Mouse (Mus musculus): ENCODE measurements at regions not wholly inside any gene's neighbourhood (a gene's known extent, or its start where the extent isn't known, plus 50 kb on each side); places are given as distances from the start of the nearest gene placed in this dataset.

- Histone ChIP-seq H3K27ac (ENCODE audit: low read length) (no peak overlapping the region), H3K4me2 (ENCODE audit: low read depth, low read length) (no peak overlapping the region), H3K27me3 (ENCODE audit: control insufficient read depth, insufficient read depth, low read depth, low read length) (no peaks in the 10 kb centered on the region), H3K9ac (ENCODE audit: low read depth, low read length) (no peak overlapping the region), H3K4me1 (ENCODE audit: control insufficient read depth, low read depth, low read length) (no peaks in the 10 kb centered on the region), H3K4me3 (ENCODE audit: low read depth, low read length) (no peak overlapping the region), H3K36me3 (ENCODE audit: control insufficient read depth, insufficient read depth) (no peaks in the 10 kb centered on the region), H3K9me3 (replicated peaks; ENCODE audit: control insufficient read depth, low read length) (no peaks in the 10 kb centered on the region)
- 48% methylated on average over 3 of the region's 3 CpGs for WGBS (ENCODE audit: insufficient replicate concordance)
- no peak for ATAC-seq (ENCODE audit: low read depth)
Observed at GRCm38 (mm10) chr2:8452566-8453243, 943.3 kb upstream of the Celf2 start.

GRCm38 (mm10) chr2:8441230-8441629 is 931.9 kb upstream of the Celf2 start:
- Histone ChIP-seq H3K36me3 (ENCODE audit: control insufficient read depth, insufficient read depth) (no peaks in the 10 kb centered on the region), H3K9ac (ENCODE audit: low read depth, low read length) (no peak overlapping the region), H3K4me2 (ENCODE audit: low read depth, low read length) (no peak overlapping the region), H3K27me3 (ENCODE audit: control insufficient read depth, insufficient read depth, low read depth, low read length) (no peaks in the 10 kb centered on the region), H3K4me1 (ENCODE audit: control insufficient read depth, low read depth, low read length) (no peaks in the 10 kb centered on the region), H3K9me3 (replicated peaks; ENCODE audit: control insufficient read depth, low read length) (no peaks in the 10 kb centered on the region), H3K27ac (ENCODE audit: low read length) (no peak overlapping the region), H3K4me3 (ENCODE audit: low read depth, low read length) (no peak overlapping the region)
- WGBS (ENCODE audit: insufficient replicate concordance), result 34% methylated on average over 1 of the region's 1 CpGs
- no peak for ATAC-seq (ENCODE audit: low read depth)

GRCm38 (mm10) chr2:8429652-8430343 is 920.4 kb upstream of the Celf2 start:
- Histone ChIP-seq H3K9ac (ENCODE audit: low read depth, low read length) (no peak overlapping the region), H3K9me3 (replicated peaks; ENCODE audit: control insufficient read depth, low read length) (no peaks in the 10 kb centered on the region), H3K27ac (ENCODE audit: low read length) (no peak overlapping the region), H3K36me3 (ENCODE audit: control insufficient read depth, insufficient read depth) (no peaks in the 10 kb centered on the region), H3K27me3 (ENCODE audit: control insufficient read depth, insufficient read depth, low read depth, low read length) (no peaks in the 10 kb centered on the region), H3K4me1 (ENCODE audit: control insufficient read depth, low read depth, low read length) (no peaks in the 10 kb centered on the region), H3K4me3 (ENCODE audit: low read depth, low read length) (no peak overlapping the region), H3K4me2 (ENCODE audit: low read depth, low read length) (no peak overlapping the region)
- ATAC-seq (ENCODE audit: low read depth), result peak; percentile 21; the same call in 1 of the 2 replicates
- WGBS (ENCODE audit: insufficient replicate concordance), result 49% methylated on average over 5 of the region's 5 CpGs

- Histone ChIP-seq H3K4me1 (ENCODE audit: control insufficient read depth, low read depth, low read length) (no peaks in the 10 kb centered on the region), H3K36me3 (ENCODE audit: control insufficient read depth, insufficient read depth) (no peaks in the 10 kb centered on the region), H3K4me2 (ENCODE audit: low read depth, low read length) (no peak overlapping the region), H3K27me3 (ENCODE audit: control insufficient read depth, insufficient read depth, low read depth, low read length) (no peaks in the 10 kb centered on the region), H3K9me3 (replicated peaks; ENCODE audit: control insufficient read depth, low read length) (no peaks in the 10 kb centered on the region), H3K9ac (ENCODE audit: low read depth, low read length) (no peak overlapping the region), H3K4me3 (ENCODE audit: low read depth, low read length) (no peak overlapping the region), H3K27ac (ENCODE audit: low read length) (no peak overlapping the region)
- 42% methylated on average over 2 of the region's 2 CpGs for WGBS (ENCODE audit: insufficient replicate concordance)
- ATAC-seq (ENCODE audit: low read depth), result no peak
Observed at GRCm38 (mm10) chr2:8428145-8428544, 918.8 kb upstream of the Celf2 start.

GRCm38 (mm10) chr2:8427720-8428119 is 918.4 kb upstream of the Celf2 start:
- H3K4me2 ChIP-seq (ENCODE audit: low read depth, low read length), result no peak overlapping the region
- no peak for ATAC-seq (ENCODE audit: low read depth)
- WGBS (ENCODE audit: insufficient replicate concordance), result 54% methylated on average over 1 of the region's 1 CpGs

GRCm38 (mm10) chr2:8415917-8416316 is 906.6 kb upstream of the Celf2 start:
- H3K9ac ChIP-seq (ENCODE audit: low read depth, low read length), result no peak overlapping the region
- H3K4me1 ChIP-seq (ENCODE audit: control insufficient read depth, low read depth, low read length), result no peaks in the 10 kb centered on the region
- H3K4me2 ChIP-seq (ENCODE audit: low read depth, low read length), result no peak overlapping the region
- no peaks in the 10 kb centered on the region for H3K36me3 ChIP-seq (ENCODE audit: control insufficient read depth, insufficient read depth)
- WGBS (ENCODE audit: insufficient replicate concordance), result 36% methylated on average over 3 of the region's 3 CpGs
- H3K9me3 ChIP-seq (replicated peaks; ENCODE audit: control insufficient read depth, low read length), result no peaks in the 10 kb centered on the region
- no peak overlapping the region for H3K27ac ChIP-seq (ENCODE audit: low read length)
- no peak for ATAC-seq (ENCODE audit: low read depth)
- no peaks in the 10 kb centered on the region for H3K27me3 ChIP-seq (ENCODE audit: control insufficient read depth, insufficient read depth, low read depth, low read length)
- H3K4me3 ChIP-seq (ENCODE audit: low read depth, low read length), result no peak overlapping the region

More at GRCm38 (mm10) chr2:8427720-8428119, 918.4 kb upstream of the Celf2 start:
- H3K4me1 ChIP-seq (ENCODE audit: control insufficient read depth, low read depth, low read length), result no peaks in the 10 kb centered on the region
- no peaks in the 10 kb centered on the region for H3K36me3 ChIP-seq (ENCODE audit: control insufficient read depth, insufficient read depth)
- no peak overlapping the region for H3K4me3 ChIP-seq (ENCODE audit: low read depth, low read length)
- no peaks in the 10 kb centered on the region for H3K9me3 ChIP-seq (replicated peaks; ENCODE audit: control insufficient read depth, low read length)
- H3K9ac ChIP-seq (ENCODE audit: low read depth, low read length), result no peak overlapping the region
- no peaks in the 10 kb centered on the region for H3K27me3 ChIP-seq (ENCODE audit: control insufficient read depth, insufficient read depth, low read depth, low read length)
- H3K27ac ChIP-seq (ENCODE audit: low read length), result no peak overlapping the region

- no peaks in the 10 kb centered on the region for H3K9me3 ChIP-seq (replicated peaks; ENCODE audit: control insufficient read depth, low read length)
- H3K4me2 ChIP-seq (ENCODE audit: low read depth, low read length), result no peak overlapping the region
- H3K36me3 ChIP-seq (ENCODE audit: control insufficient read depth, insufficient read depth), result no peaks in the 10 kb centered on the region
- no peak overlapping the region for H3K4me3 ChIP-seq (ENCODE audit: low read depth, low read length)
- ATAC-seq (ENCODE audit: low read depth), result no peak
- H3K4me1 ChIP-seq (ENCODE audit: control insufficient read depth, low read depth, low read length), result no peaks in the 10 kb centered on the region
- no peak overlapping the region for H3K27ac ChIP-seq (ENCODE audit: low read length)
- no peaks in the 10 kb centered on the region for H3K27me3 ChIP-seq (ENCODE audit: control insufficient read depth, insufficient read depth, low read depth, low read length)
- WGBS (ENCODE audit: insufficient replicate concordance), result 70% methylated on average over 4 of the region's 4 CpGs
- no peak overlapping the region for H3K9ac ChIP-seq (ENCODE audit: low read depth, low read length)
Observed at GRCm38 (mm10) chr2:8394128-8394527, 884.8 kb upstream of the Celf2 start.

GRCm38 (mm10) chr2:8389530-8389929 is 880.2 kb upstream of the Celf2 start:
- H3K36me3 ChIP-seq (ENCODE audit: control insufficient read depth, insufficient read depth), result no peaks in the 10 kb centered on the region
- H3K9me3 ChIP-seq (replicated peaks; ENCODE audit: control insufficient read depth, low read length), result no peaks in the 10 kb centered on the region
- no peak overlapping the region for H3K27ac ChIP-seq (ENCODE audit: low read length)
- no peak overlapping the region for H3K4me2 ChIP-seq (ENCODE audit: low read depth, low read length)
- H3K9ac ChIP-seq (ENCODE audit: low read depth, low read length), result no peak overlapping the region
- no peak overlapping the region for H3K4me3 ChIP-seq (ENCODE audit: low read depth, low read length)
- H3K27me3 ChIP-seq (ENCODE audit: control insufficient read depth, insufficient read depth, low read depth, low read length), result no peaks in the 10 kb centered on the region
- H3K4me1 ChIP-seq (ENCODE audit: control insufficient read depth, low read depth, low read length), result no peaks in the 10 kb centered on the region
- ATAC-seq (ENCODE audit: low read depth), result no peak
- 29% methylated on average over 2 of the region's 2 CpGs for WGBS (ENCODE audit: insufficient replicate concordance)

- Histone ChIP-seq H3K4me2 (ENCODE audit: low read depth, low read length) (no peak overlapping the region), H3K36me3 (ENCODE audit: control insufficient read depth, insufficient read depth) (no peaks in the 10 kb centered on the region), H3K9ac (ENCODE audit: low read depth, low read length) (no peak overlapping the region), H3K27me3 (ENCODE audit: control insufficient read depth, insufficient read depth, low read depth, low read length) (no peaks in the 10 kb centered on the region), H3K27ac (ENCODE audit: low read length) (no peak overlapping the region), H3K9me3 (replicated peaks; ENCODE audit: control insufficient read depth, low read length) (no peaks in the 10 kb centered on the region), H3K4me1 (ENCODE audit: control insufficient read depth, low read depth, low read length) (no peaks in the 10 kb centered on the region), H3K4me3 (ENCODE audit: low read depth, low read length) (no peak overlapping the region)
- ATAC-seq (ENCODE audit: low read depth), result no peak
- 37% methylated on average over 1 of the region's 1 CpGs for WGBS (ENCODE audit: insufficient replicate concordance)
Observed at GRCm38 (mm10) chr2:8380246-8380645, 870.9 kb upstream of the Celf2 start.

Data from liver, embryonic 16.5 days (tissue).